Mouse (Mus musculus): ENCODE data around the gene Ttll1.

GRCm38 (mm10) chr15:83452219-83452760, 58.4 kb downstream of the Ttll1 start:
- no peak for TF ChIP-seq POLR2A (IDR thresholded peaks at IDR 0.05; ENCODE audit: control insufficient read depth, low read depth, low read length)
- TF ChIP-seq CTCF (IDR thresholded peaks at IDR 0.05; ENCODE audit: control insufficient read depth, insufficient read depth, insufficient replicate concordance, low read depth, low read length), result no peak
